Mouse (Mus musculus) midbrain, embryonic 10.5 days (tissue): ENCODE results near the gene Stx6. TPM values are rescaled to one million over a fixed set of nuclear protein-coding genes. Genes with fewer than 3 reads are reported as not detected.

Experiments
- DNase-seq: peaks from one replicate; pipeline ENCODE4 v3.0.0-alpha.2; 2017; ENCODE audit warnings: low spot score
- H3K27ac ChIP-seq: fragments of 300-500 bp; sonication (generic); replicated peaks from 2 replicates; pipeline ENCODE4 v1.5.1; 2016; ENCODE audit warnings: mild to moderate bottlenecking
- H3K27me3 ChIP-seq: fragments of 300-500 bp; sonication (generic); 2 replicates; pipeline ENCODE4 v1.6.1; 2016; ENCODE audit warnings: low read depth, mild to moderate bottlenecking; ENCODE audit not compliant: poor library complexity, severe bottlenecking
- H3K36me3 ChIP-seq: fragments of 300-500 bp; sonication (generic); 2 replicates; pipeline ENCODE4 v1.6.1; 2016; ENCODE audit warnings: mild to moderate bottlenecking, moderate library complexity
- H3K4me1 ChIP-seq: fragments of 300-500 bp; sonication (generic); 2 replicates; pipeline ENCODE4 v1.6.1; 2016
- H3K4me3 ChIP-seq: fragments of 300-500 bp; sonication (generic); 2 replicates; pipeline ENCODE4 v1.5.1; 2016; ENCODE audit warnings: mild to moderate bottlenecking, moderate library complexity
- H3K9me3 ChIP-seq: fragments of 300-500 bp; sonication (generic); replicated peaks from 2 replicates; pipeline ENCODE4 v1.6.1; 2016; ENCODE audit warnings: mild to moderate bottlenecking
- WGBS: fragments of 180-500 bp; shearing (Covaris S2); methylation state at CpG from one replicate; pipeline ENCODE4 v1.1.7; 2016; 5-methylcytosine and 5-hydroxymethylcytosine counted together
- polyA plus RNA-seq: library from polyadenylated mRNA; unstranded; fragments of >200 nt; fragmentation: Nextera tagmentation; extraction: Ambion mirVana; gene quantifications from 2 replicates; pipeline ENCODE4 v1.2.1, GENCODE M21; 2016

The Stx6 gene
- polyA plus RNA-seq: 78.2 and 92.5 TPM in 2 replicates

DNA sequence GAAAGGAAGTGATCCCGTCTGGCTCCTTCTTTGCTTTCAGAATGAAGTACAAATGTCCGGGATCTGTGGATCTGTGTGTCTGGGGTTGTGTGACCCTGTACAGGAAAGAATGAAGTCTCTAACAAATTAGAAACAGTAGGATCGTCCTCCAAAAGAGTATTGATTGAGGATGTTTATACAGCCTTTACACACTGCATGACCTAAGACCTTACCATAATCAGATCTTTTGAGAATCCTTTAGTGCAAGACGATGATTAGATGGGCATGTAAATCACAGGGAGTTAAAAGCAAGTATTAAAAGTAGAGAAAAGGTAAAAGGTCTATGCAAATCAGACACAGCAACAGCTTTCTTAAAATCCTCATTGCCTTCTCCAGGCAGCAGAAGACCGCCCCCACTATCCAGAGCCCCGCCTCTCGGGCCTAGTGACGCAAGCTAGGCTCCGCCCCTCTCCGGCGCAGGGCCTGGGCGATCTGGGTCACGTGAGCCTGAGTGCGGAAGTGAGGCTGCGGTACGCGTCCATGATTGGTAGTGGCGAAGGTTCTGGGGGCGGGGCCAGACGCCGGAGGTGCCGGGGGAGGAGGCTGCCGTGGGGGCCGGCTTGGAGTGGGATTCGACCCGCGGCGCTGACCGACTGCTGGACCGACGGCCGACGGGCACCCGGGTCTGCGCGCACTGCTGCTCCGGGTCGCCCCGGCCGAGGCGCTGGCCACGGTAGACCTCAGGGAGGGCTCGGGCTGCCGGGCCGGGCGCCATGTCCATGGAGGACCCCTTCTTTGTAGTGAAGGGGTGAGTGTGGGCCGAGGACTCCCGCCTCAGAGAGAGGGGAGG is at the start of gene Stx6:
Stx6 (plus strand) TSS at position 575 of the 829 bp plus-strand sequence.
- WGBS: 3% methylated on average over 48 of the region's 48 CpGs
- Histone ChIP-seq H3K36me3 (no peaks in the 10 kb centered on the region), H3K4me3 (peak within 1 kb of the TSS; percentile 89), H3K9me3 (no peaks in the 10 kb centered on the region), H3K4me1 (peaks cover 24% of the 10 kb centered on the region), H3K27me3 (no peaks in the 10 kb centered on the region), H3K27ac (peak within 1 kb of the TSS; percentile 95)
- DNase-seq: peak; percentile 99

DNA sequence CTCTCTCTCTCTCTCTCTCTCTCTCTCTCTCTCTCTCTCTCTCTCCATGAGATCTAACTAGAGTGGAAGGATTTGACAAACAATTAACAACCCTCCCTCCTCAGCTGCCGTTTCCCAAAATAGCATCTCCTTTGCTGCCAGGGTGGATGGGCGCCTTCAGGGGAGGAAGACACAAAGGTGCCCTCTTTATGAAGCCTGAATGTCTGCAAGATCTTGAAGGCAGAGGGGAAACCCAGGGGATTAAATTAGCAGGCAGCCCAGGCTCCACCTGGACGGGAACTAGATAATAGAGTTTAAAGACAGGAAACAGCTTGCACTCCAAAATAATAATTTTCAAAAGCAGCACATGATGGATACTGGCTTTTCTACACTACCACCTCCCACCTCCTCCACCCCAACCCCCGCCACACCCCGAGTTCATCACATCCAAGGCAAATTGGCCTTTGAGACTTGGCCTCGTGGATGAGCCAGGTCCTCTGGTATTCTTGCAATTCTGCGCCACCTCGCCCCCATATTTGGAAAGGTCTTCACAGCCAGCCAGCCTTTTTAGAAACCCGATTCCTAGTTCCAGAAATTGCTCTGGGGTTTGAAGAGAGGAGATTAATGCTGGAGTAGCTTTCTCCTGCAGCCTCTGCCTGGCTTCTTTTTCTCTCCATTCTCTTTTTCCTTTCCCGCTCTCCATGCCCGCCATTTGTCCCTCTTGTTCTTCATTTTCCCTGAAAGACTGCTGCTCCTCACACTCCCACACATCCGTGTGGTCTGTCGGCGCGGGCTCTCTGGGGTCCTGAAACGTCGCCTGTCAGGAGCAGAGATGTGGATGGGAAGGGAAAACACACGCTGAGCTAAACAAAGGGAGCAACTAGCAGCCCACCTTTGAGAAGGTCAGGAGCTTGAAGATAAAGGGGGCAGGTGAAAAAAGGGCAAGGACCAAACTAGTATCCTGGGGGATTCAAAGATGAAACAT is 48.8 kb upstream of the Stx6 start:
- Histone ChIP-seq H3K27me3 (peaks cover 79% of the 10 kb centered on the region), H3K36me3 (no peaks in the 10 kb centered on the region), H3K4me1 (peaks cover 71% of the 10 kb centered on the region), H3K4me3 (no peak overlapping the region), H3K9me3 (no peaks in the 10 kb centered on the region), H3K27ac (peak overlapping the region; percentile 69; the same call in 1 of the 2 replicates)
- DNase-seq: no peak
- 22% methylated on average over 18 of the region's 18 CpGs for WGBS

DNA sequence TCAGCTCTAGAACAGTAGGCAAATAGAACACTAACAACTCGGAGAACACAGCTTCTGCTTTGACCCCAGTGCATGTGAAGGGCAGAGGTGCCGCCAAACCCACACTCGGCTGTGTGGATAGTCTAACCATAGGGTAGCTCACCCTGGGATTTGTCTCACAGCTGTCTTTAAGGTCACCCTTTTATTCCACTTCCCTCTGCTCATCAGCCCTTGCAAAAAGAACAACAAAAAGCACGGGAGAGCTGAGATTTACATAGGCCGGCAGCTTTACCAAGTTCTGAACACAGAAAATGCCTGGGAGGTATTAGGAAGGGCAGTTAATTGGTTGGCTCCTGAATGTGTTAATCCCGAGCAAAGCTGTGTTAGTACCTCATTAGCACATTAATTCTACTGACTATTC is 47.0 kb upstream of the Stx6 start:
- Histone ChIP-seq H3K27ac (peak overlapping the region; percentile 42; the same call in 1 of the 2 replicates), H3K36me3 (no peaks in the 10 kb centered on the region), H3K4me1 (peaks cover 77% of the 10 kb centered on the region), H3K27me3 (peaks cover 93% of the 10 kb centered on the region), H3K4me3 (no peak overlapping the region), H3K9me3 (no peaks in the 10 kb centered on the region)
- 5% methylated on average over 6 of the region's 6 CpGs for WGBS
- DNase-seq: peak; percentile 22

DNA sequence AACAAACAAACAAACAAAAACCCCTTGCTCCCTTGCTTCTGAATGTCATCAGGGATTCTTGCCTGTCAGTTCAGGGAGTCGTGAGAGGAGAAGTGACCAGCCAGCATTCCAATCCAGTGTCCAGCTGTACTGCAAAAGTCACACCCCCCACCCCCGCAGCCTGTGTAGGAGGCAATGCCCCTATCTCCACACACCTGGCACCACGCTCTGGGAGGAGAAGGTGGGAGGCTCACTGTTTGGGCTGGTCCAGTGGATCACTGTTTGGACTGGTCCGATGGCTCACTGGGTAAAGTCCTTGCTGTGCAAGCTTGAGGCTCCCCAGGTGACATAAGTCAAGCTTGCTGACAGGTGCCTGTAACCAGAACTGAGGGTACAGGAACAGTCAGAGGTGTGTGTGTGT is 46.4 kb upstream of the Stx6 start:
- 23% methylated on average over 4 of the region's 4 CpGs for WGBS
- DNase-seq: no peak
- Histone ChIP-seq H3K36me3 (no peaks in the 10 kb centered on the region), H3K9me3 (no peaks in the 10 kb centered on the region), H3K27me3 (peaks cover 93% of the 10 kb centered on the region), H3K4me1 (peaks cover 77% of the 10 kb centered on the region), H3K27ac (peak overlapping the region; percentile 38; the same call in 1 of the 2 replicates), H3K4me3 (no peak overlapping the region)

DNA sequence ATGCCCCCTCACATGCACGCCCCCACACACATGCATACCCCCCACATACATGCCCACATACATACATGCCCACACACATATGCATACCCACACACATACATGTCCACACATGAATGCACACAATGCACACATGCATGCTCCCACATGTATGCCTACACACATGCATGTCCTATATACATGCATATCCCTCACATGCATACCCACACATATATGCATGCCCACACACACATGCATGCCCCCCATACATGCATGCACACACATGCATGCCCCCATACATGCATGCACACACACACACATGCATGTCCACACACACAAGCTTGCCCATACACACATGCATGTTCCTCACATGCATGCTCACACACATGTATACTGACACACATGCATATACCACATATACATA is 45.6 kb upstream of the Stx6 start:
- H3K27ac ChIP-seq: no peak overlapping the region
- peaks cover 74% of the 10 kb centered on the region for H3K4me1 ChIP-seq
- 96% methylated on average over 1 of the region's 1 CpGs for WGBS
- no peaks in the 10 kb centered on the region for H3K36me3 ChIP-seq
- DNase-seq: no peak
- no peaks in the 10 kb centered on the region for H3K9me3 ChIP-seq
- H3K4me3 ChIP-seq: no peak overlapping the region
- H3K27me3 ChIP-seq: peaks cover 95% of the 10 kb centered on the region

DNA sequence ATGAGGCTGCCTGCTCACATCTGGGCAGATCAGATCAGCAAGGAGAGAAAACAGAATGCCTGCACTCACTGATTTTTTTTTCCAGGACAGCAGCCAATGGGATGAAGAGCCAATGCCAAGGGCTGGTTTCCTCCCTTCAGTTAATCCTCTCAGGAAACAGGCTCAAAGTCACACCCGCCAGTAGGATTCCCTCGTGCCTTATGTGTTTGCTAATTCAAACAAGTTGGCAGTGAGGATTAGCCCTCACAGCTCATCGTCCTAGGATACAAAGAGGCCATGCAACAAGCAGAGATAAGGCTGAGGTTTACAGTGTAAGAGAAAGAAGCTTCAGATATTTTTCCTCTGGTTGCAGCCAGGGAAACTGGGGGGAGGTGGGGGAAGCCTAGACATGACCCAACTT is 44.6 kb upstream of the Stx6 start:
- Histone ChIP-seq H3K4me1 (peaks cover 69% of the 10 kb centered on the region), H3K27ac (0 out of 2 replicates have a peak overlapping the region, but pooled peaks have one; percentile 17), H3K36me3 (no peaks in the 10 kb centered on the region), H3K4me3 (no peak overlapping the region), H3K9me3 (no peaks in the 10 kb centered on the region), H3K27me3 (peaks cover 92% of the 10 kb centered on the region)
- 6% methylated on average over 3 of the region's 3 CpGs for WGBS
- DNase-seq: peak; percentile 47

DNA sequence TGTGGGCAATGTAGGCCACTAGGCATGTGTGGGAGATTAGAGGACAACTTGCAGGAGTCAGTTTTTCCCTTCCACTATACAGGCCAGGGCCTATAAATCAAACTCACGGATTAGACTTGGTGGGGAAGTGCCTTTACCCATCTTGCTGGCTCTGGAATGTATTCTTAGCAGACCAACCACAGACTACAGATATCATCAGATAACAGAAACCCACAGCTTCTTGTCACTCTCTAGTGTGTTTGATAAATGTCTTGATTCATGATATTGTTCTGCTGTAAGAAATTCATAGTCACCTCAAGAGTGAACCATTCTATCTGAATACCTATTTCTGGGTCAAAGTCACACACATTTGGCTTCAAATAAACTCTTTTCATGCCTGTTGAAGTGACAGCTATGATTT is 38.8 kb upstream of the Stx6 start:
- WGBS: 91% methylated on average over 1 of the region's 1 CpGs
- no peak for DNase-seq
- Histone ChIP-seq H3K27me3 (peaks cover 39% of the 10 kb centered on the region), H3K4me3 (no peak overlapping the region), H3K27ac (no peak overlapping the region), H3K9me3 (no peaks in the 10 kb centered on the region), H3K4me1 (peaks cover 12% of the 10 kb centered on the region), H3K36me3 (no peaks in the 10 kb centered on the region)

DNA sequence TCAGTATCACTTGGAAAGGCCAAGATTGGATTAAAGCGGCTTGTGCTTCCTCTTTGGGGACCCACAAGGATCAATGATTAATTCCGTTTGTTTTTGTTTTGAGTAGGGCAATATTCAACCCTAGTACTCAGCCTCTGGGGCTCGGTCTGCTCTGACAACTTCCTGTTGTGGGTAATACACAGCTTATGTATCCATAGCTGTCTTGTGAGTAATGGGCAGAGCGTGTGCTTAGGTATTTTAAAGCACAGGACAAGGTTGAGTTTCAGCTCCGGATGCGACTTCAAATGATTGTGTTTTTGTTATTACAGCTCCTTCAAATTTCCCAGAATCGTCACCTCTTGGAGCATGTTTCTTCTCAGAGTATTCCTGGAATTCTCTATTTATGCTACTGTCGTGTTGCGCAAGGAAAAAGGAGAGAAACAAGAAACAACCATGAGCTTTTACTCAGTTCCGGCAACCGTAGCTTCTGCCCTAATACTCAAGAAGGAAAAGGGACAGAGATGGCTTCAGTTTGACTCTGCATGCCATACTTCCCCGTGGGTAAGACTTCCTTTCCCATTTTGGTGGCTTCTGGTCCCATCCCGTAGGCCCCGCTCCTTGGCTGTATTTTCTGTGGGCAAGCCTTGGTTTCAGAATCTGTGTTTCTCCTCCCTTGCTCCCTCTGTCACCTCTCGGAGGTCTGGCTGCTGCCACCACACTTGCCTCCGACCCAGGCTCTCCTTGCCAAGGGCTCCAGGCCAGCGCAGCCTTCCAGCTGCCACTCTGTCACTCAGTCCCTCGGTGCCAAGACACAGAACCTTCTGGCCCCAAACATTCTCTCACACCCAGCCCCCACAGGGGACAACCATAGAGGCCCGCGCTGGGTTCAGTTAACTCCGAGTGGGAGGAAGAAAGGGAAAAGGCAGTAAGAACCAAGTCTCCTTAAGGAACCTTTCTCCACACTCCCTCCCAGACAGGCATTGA is 36.3 kb upstream of the Stx6 start:
- no peak for DNase-seq
- no peak overlapping the region for H3K27ac ChIP-seq
- WGBS: 84% methylated on average over 21 of the region's 21 CpGs

DNA sequence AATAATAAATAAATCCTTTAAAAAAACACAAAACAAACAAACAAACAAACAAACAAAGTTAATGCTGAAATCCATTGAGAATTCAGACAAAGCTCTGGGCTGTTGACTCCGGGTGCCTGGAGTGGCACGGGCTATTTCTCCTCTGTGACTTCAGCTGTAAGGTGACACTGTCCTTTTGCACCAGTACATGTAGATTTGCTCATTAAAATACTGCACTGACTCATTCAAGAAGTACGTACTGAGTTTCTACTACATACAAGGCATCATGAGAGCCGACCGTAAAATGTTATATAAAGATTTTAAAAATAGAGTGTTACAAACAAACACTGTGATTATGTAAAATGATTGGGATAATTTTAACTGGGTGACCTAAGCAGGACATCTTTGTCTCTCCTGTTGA is 34.1 kb upstream of the Stx6 start:
- no peaks in the 10 kb centered on the region for H3K4me1 ChIP-seq
- DNase-seq: no peak
- H3K27ac ChIP-seq: no peak overlapping the region
- no peaks in the 10 kb centered on the region for H3K36me3 ChIP-seq
- WGBS: 91% methylated on average over 5 of the region's 5 CpGs
- H3K27me3 ChIP-seq: no peaks in the 10 kb centered on the region
- no peaks in the 10 kb centered on the region for H3K9me3 ChIP-seq
- no peak overlapping the region for H3K4me3 ChIP-seq

More for the DNA sequence above, 36.3 kb upstream of the Stx6 start:
- H3K9me3 ChIP-seq: no peaks in the 10 kb centered on the region
- no peak overlapping the region for H3K4me3 ChIP-seq
- H3K36me3 ChIP-seq: no peaks in the 10 kb centered on the region
- H3K27me3 ChIP-seq: peaks cover 14% of the 10 kb centered on the region
- H3K4me1 ChIP-seq: peaks cover 6% of the 10 kb centered on the region; the same call in 1 of the 2 replicates

DNA sequence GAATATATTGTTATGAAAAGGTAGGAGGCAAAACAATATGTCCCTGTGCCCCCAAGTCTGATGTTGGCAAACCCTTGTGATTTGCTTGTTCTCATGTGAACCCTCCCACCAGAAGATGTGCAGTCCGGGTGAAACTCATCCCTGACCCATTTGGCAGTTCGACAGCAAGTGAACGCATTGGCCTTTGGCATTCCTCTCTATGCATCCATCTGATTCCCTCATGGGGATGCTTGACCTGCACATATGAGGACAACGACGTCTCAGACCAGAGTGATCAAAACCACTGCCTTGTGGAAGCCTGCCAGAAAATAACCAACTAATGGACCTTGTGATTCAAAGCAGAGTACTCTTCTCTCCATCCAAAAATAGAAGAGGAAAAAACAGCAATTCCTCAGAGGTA is 31.8 kb upstream of the Stx6 start:
- no peak overlapping the region for H3K27ac ChIP-seq
- WGBS: 89% methylated on average over 5 of the region's 5 CpGs
- no peaks in the 10 kb centered on the region for H3K36me3 ChIP-seq
- H3K4me3 ChIP-seq: no peak overlapping the region
- DNase-seq: no peak
- H3K27me3 ChIP-seq: no peaks in the 10 kb centered on the region
- no peaks in the 10 kb centered on the region for H3K4me1 ChIP-seq
- H3K9me3 ChIP-seq: no peaks in the 10 kb centered on the region

DNA sequence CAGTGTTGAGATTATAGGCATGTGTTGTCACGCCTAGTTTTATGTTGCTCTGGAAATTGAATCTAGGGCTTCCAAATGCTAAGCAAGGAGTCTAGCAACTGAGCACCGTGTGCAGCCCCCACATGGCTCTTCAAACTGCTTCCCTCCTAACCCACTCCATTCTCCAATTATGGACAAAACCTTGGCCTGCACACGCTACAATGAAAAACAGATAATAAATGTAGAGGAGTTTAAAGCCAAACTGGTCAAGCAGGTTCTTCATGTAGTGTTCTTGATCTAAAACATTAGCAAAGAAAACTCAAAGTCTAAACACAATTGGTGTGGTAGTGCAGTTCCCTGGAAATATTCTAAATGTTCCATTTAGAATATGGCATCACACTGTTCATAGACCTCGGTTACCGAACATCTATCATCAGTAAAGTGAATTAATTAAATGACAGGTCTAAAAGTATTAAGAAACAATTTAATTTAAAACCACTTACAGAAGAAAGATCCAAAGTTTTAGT is 31.0 kb upstream of the Stx6 start:
- 91% methylated on average over 5 of the region's 5 CpGs for WGBS
- Histone ChIP-seq H3K27me3 (no peaks in the 10 kb centered on the region), H3K4me3 (no peak overlapping the region), H3K27ac (no peak overlapping the region), H3K4me1 (no peaks in the 10 kb centered on the region), H3K36me3 (no peaks in the 10 kb centered on the region), H3K9me3 (no peaks in the 10 kb centered on the region)
- DNase-seq: no peak

DNA sequence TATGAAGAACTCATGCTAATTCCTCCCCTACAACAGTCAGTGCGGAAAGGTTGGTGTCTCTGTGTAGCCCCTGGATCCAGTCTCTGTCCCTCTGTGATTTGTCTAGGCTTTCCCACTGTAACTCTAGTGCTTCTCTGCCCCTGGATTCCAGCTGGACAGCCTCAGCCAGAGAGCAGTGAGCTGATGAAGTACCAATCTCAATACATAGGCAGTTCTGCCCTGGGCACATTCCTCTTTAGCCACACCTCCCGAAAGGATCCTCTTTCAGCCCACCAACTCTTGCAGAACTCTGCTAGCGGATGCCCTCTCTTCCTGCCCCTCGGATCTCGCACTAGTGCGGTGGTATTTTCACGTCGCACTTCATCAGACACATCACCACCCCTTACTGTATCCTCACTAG is 23.6 kb upstream of the Stx6 start:
- Histone ChIP-seq H3K4me3 (no peak overlapping the region), H3K9me3 (no peaks in the 10 kb centered on the region), H3K36me3 (no peaks in the 10 kb centered on the region), H3K27me3 (no peaks in the 10 kb centered on the region), H3K4me1 (no peaks in the 10 kb centered on the region), H3K27ac (no peak overlapping the region)
- no peak for DNase-seq
- 69% methylated on average over 8 of the region's 8 CpGs for WGBS
